Mouse (Mus musculus): ENCODE results near the gene Uqcrc2. TPM values are rescaled to one million over a fixed set of nuclear protein-coding genes. Genes with fewer than 3 reads are reported as not detected.

Gene Uqcrc2
- polyA plus RNA-seq (2014; fragmentation: Illumina TruSeq; extraction: RNeasy Lipid Tissue Mini Kit (QIAGEN cat#74804); ENCODE audit: low read depth, low replicate concordance) = 1,382 TPM

DNA sequence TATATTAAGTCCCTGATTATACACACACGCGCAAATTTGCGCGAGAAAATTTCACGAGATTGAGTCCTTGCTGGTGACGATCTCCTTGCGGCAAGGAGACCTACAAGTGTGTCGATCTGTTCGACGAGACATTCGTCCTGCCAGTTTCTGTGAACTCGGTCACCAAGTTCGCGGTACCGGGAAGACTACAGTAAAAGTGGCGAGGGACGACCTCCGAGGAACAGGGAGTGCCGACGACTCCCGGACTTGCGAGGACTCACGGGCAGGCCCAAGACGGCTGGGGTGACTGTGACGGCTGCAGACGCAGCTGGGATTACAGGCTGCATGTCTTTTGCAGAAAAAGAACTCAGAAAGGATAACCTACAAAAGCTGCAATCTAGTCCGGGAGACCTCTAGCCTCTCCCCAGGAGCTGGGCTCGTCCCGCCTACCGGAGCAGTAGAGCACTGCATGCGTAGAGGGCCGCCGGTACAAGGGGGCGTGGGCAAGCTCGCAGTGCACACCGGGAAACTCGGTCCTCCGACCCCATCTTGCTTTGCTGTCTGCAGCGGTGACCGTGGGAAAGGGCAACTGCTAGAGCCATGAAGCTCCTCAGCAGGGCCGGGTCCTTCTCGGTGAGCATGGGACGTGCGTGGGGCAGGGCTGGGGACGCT, at the start of gene Uqcrc2:
Uqcrc2 (plus strand) TSS at position 466 of the 651 bp plus-strand sequence.

DNA sequence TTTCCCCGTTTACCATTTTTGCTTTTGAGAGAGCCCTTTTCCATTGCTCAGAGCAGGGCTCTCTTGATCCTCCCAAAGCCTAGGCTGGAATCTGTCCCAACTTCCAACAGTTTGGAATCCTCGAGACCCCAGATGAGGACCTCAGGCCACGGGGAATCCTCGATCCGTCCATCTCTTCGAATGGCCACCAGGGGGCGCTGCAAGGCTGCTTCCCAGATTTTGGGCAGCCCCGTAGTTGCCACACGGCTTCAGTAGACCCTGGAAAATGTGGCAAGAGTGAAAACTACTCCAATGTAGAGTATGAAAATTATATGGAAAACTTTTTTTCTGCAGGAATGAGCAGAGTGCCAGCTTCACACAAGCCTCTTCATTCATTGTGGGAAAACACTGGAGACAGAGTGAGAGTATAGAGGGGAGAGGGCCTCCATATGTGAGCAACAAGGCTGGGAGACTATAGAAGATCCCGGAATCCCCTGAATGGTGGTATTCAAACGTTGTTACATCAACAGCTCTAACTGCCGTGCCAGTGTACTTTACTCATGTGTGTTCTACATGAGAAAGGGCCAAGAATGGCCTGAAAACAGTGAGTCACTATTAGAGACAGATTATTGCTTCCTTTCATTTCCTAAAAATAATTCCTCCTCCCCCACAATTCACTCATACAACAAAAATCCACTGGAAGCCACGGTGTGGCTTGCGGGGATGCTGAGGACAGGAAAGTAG, 35.3 kb downstream of the Uqcrc2 start, which contains the start of gene Pdzd9:
Pdzd9 (minus strand) TSS at position 191 of the 723 bp plus-strand sequence.

GRCm38 (mm10) chr7:120677001-120677643, 42.1 kb downstream of the Uqcrc2 start, which contains the start of gene Mosmo:
Mosmo (plus strand) TSS chr7:120677618.

Other genes with a start within 250 kb of the Uqcrc2 start
- not detected for gene Abca16, start 225.5 kb upstream of the Uqcrc2 start, polyA plus RNA-seq (2014; fragmentation: Illumina TruSeq; extraction: RNeasy Lipid Tissue Mini Kit (QIAGEN cat#74804); ENCODE audit: low read depth, low replicate concordance)
- gene Pdzd9, start 35.2 kb downstream of the Uqcrc2 start, polyA plus RNA-seq (2014; fragmentation: Illumina TruSeq; extraction: RNeasy Lipid Tissue Mini Kit (QIAGEN cat#74804); ENCODE audit: low read depth, low replicate concordance) = not detected
- gene Mosmo, start 42.4 kb downstream of the Uqcrc2 start, polyA plus RNA-seq (2014; fragmentation: Illumina TruSeq; extraction: RNeasy Lipid Tissue Mini Kit (QIAGEN cat#74804); ENCODE audit: low read depth, low replicate concordance) = 35.2 TPM
- 8.0 TPM for gene Vwa3a, start 104.1 kb downstream of the Uqcrc2 start, polyA plus RNA-seq (2014; fragmentation: Illumina TruSeq; extraction: RNeasy Lipid Tissue Mini Kit (QIAGEN cat#74804); ENCODE audit: low read depth, low replicate concordance)
- not detected for gene Gm5737, start 177.2 kb downstream of the Uqcrc2 start, polyA plus RNA-seq (2014; fragmentation: Illumina TruSeq; extraction: RNeasy Lipid Tissue Mini Kit (QIAGEN cat#74804); ENCODE audit: low read depth, low replicate concordance)
- gene Eef2k, start 207.7 kb downstream of the Uqcrc2 start, polyA plus RNA-seq (2014; fragmentation: Illumina TruSeq; extraction: RNeasy Lipid Tissue Mini Kit (QIAGEN cat#74804); ENCODE audit: low read depth, low replicate concordance) = 28.5 TPM